Mouse (Mus musculus) embryonic fibroblast, embryonic 13.5 days (primary cell): ENCODE measurements at regions not wholly inside any gene's neighbourhood (a gene's known extent, or its start where the extent isn't known, plus 50 kb on each side); places are given as distances from the start of the nearest gene placed in this dataset.

ENCODE experiments used
- H3K27ac ChIP-seq: 2 replicates; pipeline ENCODE4 v1.5.1; 2012; ENCODE audit warnings: low read length, control low read depth, inconsistent platforms; ENCODE audit not compliant: insufficient read depth
- H3K4me1 ChIP-seq: 2 replicates; pipeline ENCODE4 v1.6.1; 2011; ENCODE audit warnings: low read length; ENCODE audit not compliant: control insufficient read depth, insufficient read depth
- H3K4me3 ChIP-seq: 2 replicates; pipeline ENCODE4 v1.5.1; 2011; ENCODE audit warnings: mild to moderate bottlenecking, control low read depth, low read length; ENCODE audit not compliant: insufficient read depth
- CTCF ChIP-seq: IDR thresholded peaks from 2 replicates; pipeline ENCODE4 v1.5.1; 2011; ENCODE audit warnings: mild to moderate bottlenecking, control low read depth, low read length, moderate library complexity, borderline replicate concordance; ENCODE audit not compliant: insufficient read depth
- POLR2A ChIP-seq: IDR thresholded peaks from 2 replicates; pipeline ENCODE4 v1.6.1; 2011; ENCODE audit warnings: low read depth, mild to moderate bottlenecking, control low read depth, low read length, moderate library complexity

DNA sequence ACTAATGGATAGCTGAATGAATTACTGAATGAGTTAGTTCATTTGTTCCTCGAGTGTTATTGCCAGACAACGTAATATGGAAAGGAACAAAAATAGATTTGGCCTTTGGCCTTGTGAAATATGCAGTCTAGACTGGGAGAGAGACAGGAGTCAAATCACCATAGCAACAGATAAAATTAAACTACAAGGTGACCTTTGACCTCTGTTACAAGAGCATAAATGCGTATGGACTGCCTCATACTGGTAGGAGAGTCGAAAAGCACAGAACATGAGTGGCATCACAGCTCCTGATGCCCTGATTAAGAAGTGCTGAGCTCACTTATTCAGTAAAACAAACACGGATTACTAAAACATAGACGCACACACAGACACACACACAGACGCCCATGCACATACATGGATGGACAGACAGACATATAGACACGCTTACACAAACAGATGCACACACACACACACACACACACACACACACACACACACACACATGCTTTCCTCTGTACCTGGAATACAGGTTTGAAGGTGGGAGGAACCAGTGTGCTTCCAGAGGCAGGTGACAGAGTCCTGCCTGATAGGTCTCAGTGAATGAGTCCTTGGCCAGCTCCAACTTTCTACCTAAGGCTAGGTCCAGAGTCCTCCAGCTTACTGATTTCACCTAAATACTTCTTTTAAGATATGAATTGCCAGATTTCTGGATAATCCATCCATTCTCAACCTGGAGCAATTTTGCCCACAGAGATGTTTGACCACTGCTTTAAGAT lies 72.1 kb upstream of the Myocd start:
- TF ChIP-seq CTCF = no peak
- TF ChIP-seq POLR2A = no peak
- Histone ChIP-seq H3K4me1 (no peaks in the 10 kb centered on the region), H3K4me3 (no peak overlapping the region), H3K27ac (no peak overlapping the region)

DNA sequence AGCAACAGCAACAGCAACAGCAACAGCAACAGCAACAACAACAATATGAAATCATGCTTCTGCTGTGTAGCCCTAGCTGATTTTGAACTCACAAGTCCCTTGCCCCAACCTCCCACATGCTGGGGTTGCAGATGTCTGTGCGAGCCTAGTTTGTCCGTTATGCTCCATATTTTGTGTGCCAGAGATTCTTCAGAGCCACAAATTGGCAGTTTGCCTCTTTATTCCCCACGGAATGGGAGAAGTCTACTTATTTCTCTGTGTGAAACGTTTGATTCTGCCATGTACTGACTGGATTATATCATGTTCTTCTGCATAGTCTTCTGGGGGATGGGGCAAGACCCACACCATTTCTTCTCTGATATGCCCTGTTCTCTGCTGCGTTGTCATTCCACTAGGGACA lies 64.5 kb upstream of the Myocd start:
- H3K27ac ChIP-seq = no peak overlapping the region
- TF ChIP-seq CTCF = no peak
- TF ChIP-seq POLR2A = no peak
- H3K4me1 ChIP-seq = no peaks in the 10 kb centered on the region
- H3K4me3 ChIP-seq = no peak overlapping the region

DNA sequence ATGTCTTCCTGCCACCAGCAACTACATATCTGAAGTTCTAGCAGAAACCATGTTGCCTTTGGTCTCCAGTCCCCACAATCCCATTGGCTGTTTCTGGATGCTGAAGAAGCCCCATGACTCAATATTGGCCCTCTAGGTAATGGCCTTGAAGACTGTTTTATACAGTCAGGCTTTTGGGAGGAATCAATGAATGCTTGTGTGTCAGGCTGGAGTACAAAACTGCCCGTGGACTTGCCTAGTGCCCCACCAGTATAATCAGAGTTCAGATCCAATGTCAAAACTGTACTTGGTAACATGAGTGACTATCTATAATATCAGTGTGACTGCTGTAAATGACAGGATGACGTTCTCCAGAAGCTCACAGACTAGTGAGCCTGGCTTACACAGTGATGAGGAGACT lies 63.3 kb upstream of the Myocd start:
- no peak overlapping the region for H3K27ac ChIP-seq
- H3K4me1 ChIP-seq = no peaks in the 10 kb centered on the region
- TF ChIP-seq POLR2A = no peak
- no peak for TF ChIP-seq CTCF
- H3K4me3 ChIP-seq = no peak overlapping the region

DNA sequence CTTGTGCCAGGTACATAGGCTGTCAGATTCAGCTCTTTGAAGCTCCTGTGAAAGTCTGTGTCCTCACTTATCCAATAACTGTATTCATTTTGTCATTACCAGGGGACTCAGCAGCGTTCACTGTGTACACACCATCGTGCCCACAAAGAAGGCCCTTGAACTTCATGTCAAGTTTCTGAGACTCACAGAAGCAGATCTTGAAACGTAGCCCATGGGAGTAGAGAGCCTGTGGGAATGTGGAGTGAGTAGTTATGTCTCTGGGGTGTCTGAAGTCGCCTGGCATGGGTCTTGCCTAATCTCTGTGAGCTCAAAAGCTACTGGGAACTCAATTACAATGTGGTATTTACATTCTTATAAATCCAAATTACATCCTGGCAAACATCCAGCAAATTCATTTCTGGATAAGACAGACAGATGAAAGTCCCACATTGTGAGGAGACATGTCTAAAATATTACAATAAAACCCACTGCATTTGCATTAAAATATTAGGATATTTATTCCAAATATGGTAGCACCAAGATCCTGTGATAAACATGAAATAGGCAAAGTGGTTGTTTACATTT lies 53.2 kb upstream of the Myocd start:
- no peak for TF ChIP-seq CTCF
- TF ChIP-seq POLR2A = no peak
- Histone ChIP-seq H3K27ac (no peak overlapping the region), H3K4me3 (no peak overlapping the region), H3K4me1 (no peaks in the 10 kb centered on the region)
